Mouse (Mus musculus) heart, postnatal 4 days (tissue): ENCODE results near the gene Shmt1. TPM values are rescaled to one million over a fixed set of nuclear protein-coding genes. Genes with fewer than 3 reads are reported as not detected.

Experiments used
- total RNA-seq, 2 experiments: library from RNA; stranded (reverse); gene quantifications; 2 replicates each; pipeline ENCODE4 v1.2.3; 2021

Shmt1 gene
- total RNA-seq, 2 experiments from 2014 or later: 24.7 to 26.8 TPM

Other genes starting within 250 kb of the Shmt1 start
- gene Llgl1, start 112.0 kb downstream of the Shmt1 start, total RNA-seq: 10 to 100 TPM; 26.6 to 28.4 TPM
- gene Flii, start 84.5 kb downstream of the Shmt1 start, total RNA-seq: 100 to 1,000 TPM; 104 to 107 TPM
- gene Mief2, start 83.3 kb downstream of the Shmt1 start, total RNA-seq: 10 to 100 TPM; 20.7 to 24.8 TPM
- gene Top3a, start 34.4 kb downstream of the Shmt1 start, total RNA-seq: 1 to 10 TPM; 7.7 to 8.0 TPM
- gene Smcr8, start 34.2 kb downstream of the Shmt1 start, total RNA-seq: 10 to 100 TPM; 15.8 to 16.2 TPM
- 10 to 100 TPM; 17.1 to 19.7 TPM for gene Dhrs7b, start 18.9 kb upstream of the Shmt1 start, total RNA-seq
- 10 to 100 TPM; 37.5 to 43.4 TPM for gene Tmem11, start 67.6 kb upstream of the Shmt1 start, total RNA-seq
- gene Natd1, start 103.0 kb upstream of the Shmt1 start, total RNA-seq: 10 to 100 TPM; 24.4 to 27.6 TPM
- 10 to 100 TPM; 38.8 to 42.3 TPM for gene Map2k3, start 120.3 kb upstream of the Shmt1 start, total RNA-seq
- gene Kcnj12, start 210.8 kb upstream of the Shmt1 start, total RNA-seq: 10 to 100 TPM; 18.3 to 21.0 TPM